In genomic region chr2:9888913-9889650, GRCm38 (mm10) we compare ENCODE assay signal across 7 mouse cellular contexts. TPM values are rescaled to one million over a fixed set of nuclear protein-coding genes. Genes with fewer than 3 reads are reported as not detected.
DNase-seq lines count a peak whose midpoint lies in the region; ATAC-seq and TF ChIP-seq lines count a peak whose summit lies in the region.

Gene 9230102O04Rik (minus strand): TSS chr2:9889540.

- no peak within 1 kb of the TSS for H3K9ac ChIP-seq in heart, embryonic 14.5 days (ENCODE audit: low read length)
- peak within 1 kb of the TSS; percentile 3; the same call in 1 of the 2 replicates for H3K9ac ChIP-seq in midbrain, embryonic 14.5 days (replicated peaks; ENCODE audit: low read length)

- no peaks in the 10 kb centered on the region for H3K9me3 ChIP-seq in E14TG2a.4 (ENCODE audit: low read length)
- no peaks in the 10 kb centered on the region for H3K9me3 ChIP-seq in heart, embryonic 14.5 days (ENCODE audit: control insufficient read depth, low read length)
- no peaks in the 10 kb centered on the region for H3K9me3 ChIP-seq in midbrain, embryonic 14.5 days (ENCODE audit: control insufficient read depth, low read length)

- no peaks in the 10 kb centered on the region for H3K36me3 ChIP-seq in E14TG2a.4 (ENCODE audit: insufficient read depth, low read length)
- no peaks in the 10 kb centered on the region for H3K36me3 ChIP-seq in heart, embryonic 14.5 days (ENCODE audit: control insufficient read depth, insufficient read depth, low read length)
- H3K36me3 ChIP-seq in midbrain, embryonic 14.5 days (ENCODE audit: control insufficient read depth, insufficient read depth, low read length), result no peaks in the 10 kb centered on the region

- H3K27ac ChIP-seq in heart, embryonic 14.5 days (replicated peaks in 1 of 2; ENCODE audit: control insufficient read depth in 1 of 2, insufficient read depth in 1 of 2, low read depth in 2 of 2, low read length in 2 of 2), result no peak within 1 kb of the TSS
- no peak within 1 kb of the TSS for H3K27ac ChIP-seq in midbrain, embryonic 14.5 days (replicated peaks; ENCODE audit: low read depth, low read length)

- peaks cover 37% of the 10 kb centered on the region for H3K4me1 ChIP-seq in E14TG2a.4 (replicated peaks; ENCODE audit: low read depth, low read length)
- peaks cover 0 to 15% of the 10 kb centered on the region in 2 experiments; a peak in 2 of 4 replicates for H3K4me1 ChIP-seq in heart, embryonic 14.5 days (ENCODE audit: control insufficient read depth in 2 of 2, insufficient read depth in 2 of 2, low read length in 2 of 2)
- H3K4me1 ChIP-seq in midbrain, embryonic 14.5 days (ENCODE audit: control insufficient read depth, insufficient read depth, low read length), result no peaks in the 10 kb centered on the region

- ATAC-seq in heart, embryonic 14.5 days (ENCODE audit: insufficient number of reproducible peaks, insufficient read depth, low FRiP score, low read depth), result peak; percentile 68; the same call in 1 of the 2 replicates
- peak; percentile 55 for ATAC-seq in midbrain, embryonic 14.5 days (ENCODE audit: low FRiP score, low TSS enrichment)

- peak within 1 kb of the TSS; percentile 62 for H3K4me2 ChIP-seq in heart, embryonic 14.5 days (ENCODE audit: low read length)
- H3K4me2 ChIP-seq in midbrain, embryonic 14.5 days (ENCODE audit: low read length), result peak within 1 kb of the TSS; percentile 65

- DNase-seq in MEL-GATA-1-ER (ENCODE audit: extremely low read depth, low read depth), result peak; percentile 88
- DNase-seq in kidney, postnatal 10 days, result peak; percentile 65
- peak; percentile 75 for DNase-seq in midbrain, embryonic 14.5 days
- DNase-seq in spleen, adult 18-20 months, result no peak
- no peak for DNase-seq in cerebellum, adult 8-10 months

- TF ChIP-seq CTCF in E14TG2a.4 (conservative IDR thresholded peaks at IDR 0.05; ENCODE audit: low read length), result no peak

- WGBS in heart, embryonic 14.5 days, result 1% methylated on average over 30 of the region's 30 CpGs
- WGBS in midbrain, embryonic 14.5 days, result under 1% methylated on average over 30 of the region's 30 CpGs

- peak within 1 kb of the TSS; percentile 73 for H3K4me3 ChIP-seq in E14TG2a.4 (replicated peaks; ENCODE audit: low read length)
- peak within 1 kb of the TSS; percentile 25 for H3K4me3 ChIP-seq in heart, embryonic 14.5 days (ENCODE audit: control insufficient read depth in 1 of 2, insufficient read depth in 1 of 2, low read depth in 1 of 2, low read length in 2 of 2)
- H3K4me3 ChIP-seq in midbrain, embryonic 14.5 days (replicated peaks; ENCODE audit: low read depth, low read length), result peak within 1 kb of the TSS; percentile 45

- H3K27me3 ChIP-seq in E14TG2a.4 (ENCODE audit: insufficient read depth, low read length), result peaks cover 96% of the 10 kb centered on the region
- peaks cover 93% of the 10 kb centered on the region for H3K27me3 ChIP-seq in heart, embryonic 14.5 days (ENCODE audit: control insufficient read depth, insufficient read depth, low read length)
- H3K27me3 ChIP-seq in midbrain, embryonic 14.5 days (ENCODE audit: control insufficient read depth, insufficient read depth, low read length), result peaks cover 74% of the 10 kb centered on the region

RNA-seq across cellular contexts. Expression of gene 9230102O04Rik, which starts in this region (rescaled TPM):
- not detected in 2 replicates for polyA plus RNA-seq in heart, embryonic 14.5 days (2014; fragmentation: Nextera tagmentation; extraction: Ambion mirVana)
- 5.5 and 6.3 TPM in 2 replicates for polyA plus RNA-seq in midbrain, embryonic 14.5 days (2014; fragmentation: Nextera tagmentation; extraction: Ambion mirVana)

Comparison
In these comparisons a context has a peak if more than half of its experiments do, and no peak if none do; other contexts are left out.
1. Peak in ATAC-seq, H3K4me3 ChIP-seq and H3K4me2 ChIP-seq in heart, embryonic 14.5 days; RNA of the gene not detected or under 1 TPM.
2. DNase-seq: peak in MEL-GATA-1-ER (single experiment), kidney, postnatal 10 days (single experiment) and midbrain, embryonic 14.5 days (single experiment); none in spleen, adult 18-20 months (0 of 2) and cerebellum, adult 8-10 months (single experiment).
3. Peak in every context shown above with its lines, with median percentiles within 50 percentile points of each other: H3K4me3 ChIP-seq.